Mouse (Mus musculus) cerebellum, adult 2 months (tissue): ENCODE measurements around the gene Cep135.

Experiments
- CTCF ChIP-seq: fragments of 200-500 bp; IDR thresholded peaks from 2 replicates; pipeline ENCODE4 v1.5.1; 2011; ENCODE audit warnings: low read depth, mild to moderate bottlenecking, control low read depth, low read length, moderate library complexity, borderline replicate concordance; ENCODE audit not compliant: insufficient read depth
- POLR2A ChIP-seq: fragments of 200-500 bp; IDR thresholded peaks from 2 replicates; pipeline ENCODE4 v1.6.1; 2011; ENCODE audit warnings: low read length, control low read depth, borderline replicate concordance; ENCODE audit not compliant: insufficient read depth

- TF ChIP-seq CTCF = no peak
- no peak for TF ChIP-seq POLR2A
These were observed 48.3 kb upstream of the Cep135 start for GRCm38 (mm10) chr5:76540181-76540580.
